Mouse (Mus musculus) myocyte (in vitro differentiated cells): ENCODE measurements around the gene Masp2.

Experiments
- POLR2AphosphoS2 ChIP-seq: IDR thresholded peaks from one replicate; pipeline ENCODE4 v1.6.1; 2011; ENCODE audit warnings: low read depth, control low read depth; ENCODE audit not compliant: insufficient read length
- TCF12 ChIP-seq: IDR thresholded peaks from one replicate; pipeline ENCODE4 v1.6.1; 2011; ENCODE audit warnings: mild to moderate bottlenecking, control low read depth; ENCODE audit not compliant: poor library complexity, insufficient read depth, severe bottlenecking

DNA sequence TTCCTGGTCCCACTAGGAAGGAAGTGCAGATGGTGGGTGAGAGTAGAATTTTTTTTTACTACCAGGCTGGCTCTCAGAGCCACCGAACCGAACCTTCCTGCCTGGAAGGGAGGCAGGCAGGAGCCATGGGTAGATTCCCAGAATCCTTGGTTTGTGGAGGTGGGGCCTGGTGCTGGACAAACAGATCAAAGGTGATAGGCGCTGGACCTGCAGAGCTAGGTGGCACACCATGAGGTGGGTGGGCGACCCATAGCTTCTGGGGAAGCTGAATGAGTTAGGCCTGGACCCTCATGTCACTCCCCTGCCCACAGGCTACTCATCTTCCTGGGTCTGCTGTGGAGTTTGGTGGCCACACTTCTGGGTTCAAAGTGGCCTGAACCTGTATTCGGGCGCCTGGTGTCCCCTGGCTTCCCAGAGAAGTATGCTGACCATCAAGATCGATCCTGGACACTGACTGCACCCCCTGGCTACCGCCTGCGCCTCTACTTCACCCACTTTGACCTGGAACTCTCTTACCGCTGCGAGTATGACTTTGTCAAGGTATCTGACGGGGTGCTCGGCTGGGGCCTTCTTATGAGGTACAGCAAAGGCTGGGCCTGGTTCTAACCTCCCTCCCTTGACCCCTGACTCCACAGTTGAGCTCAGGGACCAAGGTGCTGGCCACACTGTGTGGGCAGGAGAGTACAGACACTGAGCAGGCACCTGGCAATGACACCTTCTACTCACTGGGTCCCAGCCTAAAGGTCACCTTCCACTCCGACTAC is at the start of gene Masp2:
- TF ChIP-seq POLR2AphosphoS2: peak; percentile 19
- TF ChIP-seq TCF12: no peak
